Mouse (Mus musculus) mesoderm, embryonic 11.5 days (tissue): ENCODE measurements around the gene Ropn1l.

Source experiments
- DNase-seq: peaks from one replicate; pipeline ENCODE4 v3.0.0-alpha.2; 2012; ENCODE audit warnings: low read depth, low spot score

Ropn1l gene

GRCm38 (mm10) chr15:31407490-31407889 lies 46.0 kb downstream of the Ropn1l start:
- DNase-seq, result no peak

- no peak for DNase-seq
Measured at GRCm38 (mm10) chr15:31406881-31407280, 46.7 kb downstream of the Ropn1l start.

GRCm38 (mm10) chr15:31404346-31404745 lies 49.2 kb downstream of the Ropn1l start:
- DNase-seq, result no peak

GRCm38 (mm10) chr15:31402200-31402892 lies 51.2 kb downstream of the Ropn1l start:
- no peak for DNase-seq

- DNase-seq, result no peak
Measured at GRCm38 (mm10) chr15:31400974-31401373, 52.6 kb downstream of the Ropn1l start.

- DNase-seq, result no peak
Measured at GRCm38 (mm10) chr15:31398769-31399168, 54.8 kb downstream of the Ropn1l start.

GRCm38 (mm10) chr15:31397379-31397778 lies 56.2 kb downstream of the Ropn1l start:
- DNase-seq, result no peak

GRCm38 (mm10) chr15:31396755-31397154 lies 56.8 kb downstream of the Ropn1l start:
- DNase-seq, result no peak

GRCm38 (mm10) chr15:31395986-31396385 lies 57.6 kb downstream of the Ropn1l start:
- DNase-seq, result no peak

- DNase-seq, result no peak
Measured at GRCm38 (mm10) chr15:31393402-31393801, 60.1 kb downstream of the Ropn1l start.

GRCm38 (mm10) chr15:31392705-31393104 lies 60.8 kb downstream of the Ropn1l start:
- no peak for DNase-seq

GRCm38 (mm10) chr15:31392135-31392534 lies 61.4 kb downstream of the Ropn1l start:
- no peak for DNase-seq
